Mouse (Mus musculus) spleen, adult 2 months (tissue): ENCODE results near the gene Ccnl2.

Source experiments
- CTCF ChIP-seq: fragments of 200-500 bp; IDR thresholded peaks from 2 replicates; pipeline ENCODE4 v1.5.1; 2011; ENCODE audit warnings: mild to moderate bottlenecking, inconsistent platforms; ENCODE audit not compliant: insufficient read depth, insufficient read length, insufficient replicate concordance; ENCODE audit errors: extremely low read depth
- POLR2A ChIP-seq: fragments of 200-500 bp; IDR thresholded peaks from 2 replicates; pipeline ENCODE4 v1.6.1; 2011; ENCODE audit warnings: low read depth, low read length, inconsistent platforms

DNA sequence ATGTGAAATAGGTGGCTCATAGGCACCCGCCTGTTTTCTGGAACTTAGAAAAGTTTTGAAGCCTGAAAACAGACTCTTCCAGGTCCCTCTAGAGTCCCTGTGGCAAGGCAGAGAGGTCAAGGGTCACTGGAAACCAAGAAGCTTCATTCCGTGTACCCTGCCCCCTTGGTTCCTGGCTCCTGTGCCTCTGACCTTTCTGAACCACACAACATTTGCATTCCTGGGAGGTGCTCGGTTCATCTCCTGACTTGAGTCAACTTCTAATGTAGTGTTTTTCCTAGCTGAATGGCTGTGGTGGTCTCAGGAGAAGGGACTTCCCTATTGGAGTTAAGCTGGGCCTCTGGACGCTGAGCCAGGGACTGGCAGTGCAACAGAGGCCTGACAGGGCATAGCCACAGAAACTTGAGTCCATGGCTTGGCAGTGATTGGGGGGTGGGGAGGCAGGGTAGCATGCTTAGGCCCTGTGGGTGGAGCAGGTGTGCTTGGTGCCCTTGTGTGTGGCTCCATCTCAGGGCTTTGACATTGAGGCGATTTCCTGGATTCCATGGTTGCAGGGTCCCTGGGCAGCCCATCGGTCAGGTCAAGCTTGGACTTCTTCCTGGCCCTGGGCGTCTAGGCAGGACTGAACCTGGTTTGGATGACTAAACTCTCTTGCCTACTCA lies 36.3 kb downstream of the Ccnl2 start:
- TF ChIP-seq CTCF (no peak), POLR2A (no peak)
